Mouse (Mus musculus): ENCODE results near the gene Lrsam1.
A peak's percentile ranks its signal among the peaks of the same experiment; 100 is the strongest.

The Lrsam1 gene

GRCm38 (mm10) chr2:32923551-32924250, 37.7 kb downstream of the Lrsam1 start:
- DNase-seq, result no peak

GRCm38 (mm10) chr2:32922564-32922963, 38.9 kb downstream of the Lrsam1 start:
- DNase-seq, result no peak

DNA sequence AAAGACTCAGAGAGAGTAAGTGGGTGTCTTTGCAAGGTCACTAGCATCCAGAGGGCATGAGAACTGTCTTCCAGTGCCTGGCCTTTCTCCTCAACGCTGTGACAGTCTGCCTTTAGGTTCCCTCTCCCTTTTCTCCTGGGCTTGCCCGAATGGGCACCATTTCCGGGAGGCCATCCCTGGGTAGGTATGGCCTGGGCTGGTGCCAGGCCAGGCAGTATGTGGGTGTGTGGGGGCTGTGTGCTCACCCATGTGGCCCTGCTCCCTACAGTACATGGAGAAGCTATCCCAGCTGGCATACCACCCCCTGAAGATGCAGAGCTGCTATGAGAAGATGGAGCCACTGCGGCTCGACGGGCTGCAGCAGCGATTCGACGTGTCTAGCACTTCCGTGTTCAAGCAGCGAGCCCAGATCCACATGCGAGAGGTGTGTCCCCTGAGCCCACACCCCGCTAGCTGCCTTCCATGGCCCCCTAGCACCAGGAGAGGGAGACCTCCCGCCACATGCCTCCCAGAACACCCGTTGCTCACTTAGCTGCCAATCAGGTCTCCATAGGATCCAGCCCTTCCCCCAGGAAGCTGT, 39.5 kb downstream of the Lrsam1 start:
- DNase-seq, result no peak

- no peak for DNase-seq
Observed at GRCm38 (mm10) chr2:32921235-32921634, 40.2 kb downstream of the Lrsam1 start.

GRCm38 (mm10) chr2:32918391-32918790, 43.0 kb downstream of the Lrsam1 start:
- no peak for DNase-seq

- peak; percentile 80 for DNase-seq
Observed at GRCm38 (mm10) chr2:32917526-32917925, 43.9 kb downstream of the Lrsam1 start.

- DNase-seq, result peak; percentile 37
Observed at GRCm38 (mm10) chr2:32914896-32915295, 46.5 kb downstream of the Lrsam1 start.

DNA sequence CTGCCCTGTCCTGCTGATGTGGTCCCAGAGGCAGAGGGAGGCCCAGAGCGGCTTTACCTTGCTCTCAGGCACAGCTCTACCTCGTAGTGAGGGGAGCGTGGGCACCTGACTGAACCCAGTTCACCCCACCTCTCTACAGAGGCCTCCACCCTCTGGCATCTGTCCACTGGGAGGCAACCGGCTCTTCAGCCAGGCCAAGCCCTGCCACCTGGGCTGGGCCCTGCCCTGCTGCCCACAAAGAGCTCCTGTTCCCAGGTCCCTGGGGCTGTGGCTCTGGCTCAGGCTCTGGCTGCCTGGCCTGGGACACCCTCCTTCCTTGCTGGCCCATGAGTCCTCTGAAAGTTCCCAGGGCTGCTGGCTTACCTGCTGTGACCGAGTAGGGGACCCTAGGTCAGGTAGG, 47.1 kb downstream of the Lrsam1 start:
- DNase-seq, result no peak

DNA sequence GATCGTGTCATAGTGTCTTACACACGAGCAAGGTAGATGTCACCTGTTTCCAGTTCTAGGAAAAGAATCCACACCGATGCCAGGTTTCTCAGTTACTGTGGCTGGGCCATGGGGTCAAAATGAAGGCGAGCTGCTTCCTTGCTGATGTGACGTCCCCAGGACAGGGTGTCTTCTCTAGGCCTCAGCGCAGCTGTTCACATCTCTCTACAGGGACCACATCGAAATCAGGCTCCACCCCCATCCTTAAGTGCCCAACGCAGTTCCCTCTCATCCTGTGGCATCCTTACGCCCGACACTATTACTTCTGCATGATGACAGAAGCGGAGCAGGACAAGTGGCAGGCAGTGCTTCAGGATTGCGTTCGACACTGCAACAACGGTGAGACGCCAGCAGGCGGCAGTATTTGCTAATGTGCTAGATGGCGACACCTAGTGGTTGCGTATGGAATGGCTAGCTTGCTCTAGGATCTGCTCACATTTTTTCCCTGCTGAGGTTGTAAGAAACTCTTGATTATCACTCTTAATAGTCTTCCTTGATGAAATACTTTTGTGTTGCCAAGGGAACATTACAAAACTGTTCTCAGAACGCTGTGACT, 49.1 kb downstream of the Lrsam1 start:
- DNase-seq, result peak; percentile 78

DNA sequence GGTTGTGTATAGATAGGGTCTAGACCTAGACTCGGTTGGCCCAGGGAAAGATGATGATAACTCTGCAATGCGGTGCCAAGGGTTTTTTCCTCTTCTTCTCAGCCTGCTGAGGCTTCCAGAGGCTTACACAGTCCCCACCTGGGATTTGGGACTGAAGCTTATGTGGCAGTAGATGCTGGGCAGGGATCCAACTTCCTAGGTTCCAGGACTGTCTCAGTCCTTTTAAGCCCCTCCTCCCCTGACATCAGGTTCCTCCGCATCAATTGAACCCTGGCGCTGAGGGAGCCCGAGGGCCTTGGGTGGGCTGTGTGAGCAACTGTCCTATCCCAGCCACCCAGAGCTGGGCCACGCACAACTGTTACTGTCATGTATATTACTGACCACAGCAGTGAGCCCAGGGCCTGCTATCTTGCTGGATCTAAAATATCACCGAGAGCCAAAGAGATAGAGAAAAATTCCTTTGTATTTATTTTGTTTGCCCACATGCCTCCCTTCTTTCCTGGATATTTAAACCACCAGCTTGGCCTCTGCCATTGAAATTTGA, 49.7 kb downstream of the Lrsam1 start:
- no peak for DNase-seq

- DNase-seq, result no peak
Observed at GRCm38 (mm10) chr2:32908796-32909195, 52.6 kb downstream of the Lrsam1 start.

DNA sequence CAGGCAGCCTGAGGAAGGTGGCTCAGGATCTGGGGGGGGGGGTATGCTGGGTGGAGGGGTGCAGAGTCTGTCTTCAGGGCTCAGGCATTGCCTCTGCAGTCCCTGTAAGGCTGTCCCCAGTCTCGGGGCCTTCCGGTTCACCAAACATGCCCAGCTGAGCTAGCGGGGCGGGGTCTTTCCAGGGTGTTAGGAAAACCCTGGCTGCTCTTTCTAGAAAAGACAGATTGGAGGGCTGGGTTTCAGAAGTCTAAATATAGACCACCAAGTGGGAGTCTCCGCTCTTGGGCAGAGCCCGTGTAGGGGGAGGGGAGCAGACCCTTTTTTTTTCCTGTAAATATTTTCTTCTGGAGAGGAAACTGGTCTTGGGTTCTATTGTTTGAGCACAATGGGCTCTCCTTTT, 53.1 kb downstream of the Lrsam1 start:
- DNase-seq, result peak; percentile 52

GRCm38 (mm10) chr2:32907442-32907841, 54.0 kb downstream of the Lrsam1 start:
- no peak for DNase-seq

- DNase-seq, result no peak
Observed at GRCm38 (mm10) chr2:32905297-32905696, 56.1 kb downstream of the Lrsam1 start.

- DNase-seq, result no peak
Observed at GRCm38 (mm10) chr2:32904637-32905036, 56.8 kb downstream of the Lrsam1 start.

DNA sequence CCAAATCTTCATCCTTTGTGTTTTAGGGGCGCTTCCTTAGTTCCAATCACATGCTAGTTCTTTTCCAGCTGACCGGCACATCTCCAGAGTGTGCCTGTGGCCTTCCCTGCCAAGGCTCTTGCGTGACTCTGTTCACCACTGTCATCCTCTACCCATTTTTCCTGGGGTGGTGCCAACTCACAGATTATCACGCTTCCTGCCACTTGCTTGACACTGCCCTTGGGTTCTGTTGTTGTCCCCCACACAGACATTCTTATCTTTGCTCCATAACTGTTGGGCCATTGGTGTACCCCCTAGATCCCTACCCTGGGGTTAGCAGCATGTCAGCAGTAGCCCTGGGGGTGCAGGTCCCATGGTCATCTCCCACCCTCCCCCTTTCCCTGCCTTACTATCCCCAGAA, 57.9 kb downstream of the Lrsam1 start:
- DNase-seq, result no peak

GRCm38 (mm10) chr2:32902126-32902525, 59.3 kb downstream of the Lrsam1 start:
- no peak for DNase-seq

DNA sequence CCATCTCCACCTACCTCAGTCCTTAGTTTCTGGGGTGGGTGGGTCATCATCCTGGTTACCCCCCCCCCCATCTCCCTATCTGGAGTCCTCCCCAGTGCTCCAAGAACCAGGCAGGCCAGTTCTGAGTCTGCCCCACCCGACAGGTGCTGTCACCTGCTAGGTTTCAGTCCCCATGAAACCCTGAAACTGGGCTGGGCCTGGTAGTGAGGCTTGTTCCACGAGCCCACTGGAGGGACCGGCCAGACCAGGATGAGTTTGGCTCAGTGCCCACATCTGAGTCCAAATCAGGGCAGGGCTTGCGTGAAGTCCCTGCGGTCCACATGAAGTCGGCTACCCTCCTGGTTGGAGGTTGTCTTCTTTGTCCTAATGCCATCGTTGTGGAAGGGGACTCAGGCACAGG, 62.4 kb downstream of the Lrsam1 start:
- no peak for DNase-seq

DNA sequence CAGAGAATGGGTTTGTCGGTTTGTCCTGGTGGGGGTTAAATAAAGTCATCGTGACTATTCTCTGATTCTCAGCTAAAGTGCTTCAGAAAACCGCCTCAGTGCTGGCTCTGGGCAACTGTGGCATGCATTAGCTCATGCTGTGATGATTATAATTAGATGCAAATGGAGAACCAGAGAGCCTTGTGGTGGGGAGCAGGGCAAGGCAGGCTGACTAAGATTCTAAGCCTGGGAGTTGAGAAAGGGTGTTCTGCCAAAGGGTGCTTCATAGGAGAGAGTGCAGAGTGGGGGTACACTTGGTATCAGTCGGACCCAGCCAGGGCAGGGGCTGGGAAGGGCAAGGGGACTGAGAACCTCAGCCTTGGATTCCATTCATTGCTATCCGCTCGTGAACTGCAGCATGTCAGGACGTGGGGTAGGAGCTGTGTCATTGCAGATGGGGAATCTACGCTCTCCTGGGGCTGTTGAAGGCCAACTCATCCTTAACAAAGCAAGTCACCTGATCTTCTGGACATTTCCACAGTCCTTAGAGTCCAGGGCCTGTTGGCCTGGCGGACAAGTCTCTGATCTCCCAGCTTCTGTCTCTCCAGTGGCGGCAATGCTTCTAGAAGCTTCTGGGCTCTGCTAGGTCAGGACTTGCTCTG, 64.8 kb downstream of the Lrsam1 start:
- peak; percentile 57 for DNase-seq

DNA sequence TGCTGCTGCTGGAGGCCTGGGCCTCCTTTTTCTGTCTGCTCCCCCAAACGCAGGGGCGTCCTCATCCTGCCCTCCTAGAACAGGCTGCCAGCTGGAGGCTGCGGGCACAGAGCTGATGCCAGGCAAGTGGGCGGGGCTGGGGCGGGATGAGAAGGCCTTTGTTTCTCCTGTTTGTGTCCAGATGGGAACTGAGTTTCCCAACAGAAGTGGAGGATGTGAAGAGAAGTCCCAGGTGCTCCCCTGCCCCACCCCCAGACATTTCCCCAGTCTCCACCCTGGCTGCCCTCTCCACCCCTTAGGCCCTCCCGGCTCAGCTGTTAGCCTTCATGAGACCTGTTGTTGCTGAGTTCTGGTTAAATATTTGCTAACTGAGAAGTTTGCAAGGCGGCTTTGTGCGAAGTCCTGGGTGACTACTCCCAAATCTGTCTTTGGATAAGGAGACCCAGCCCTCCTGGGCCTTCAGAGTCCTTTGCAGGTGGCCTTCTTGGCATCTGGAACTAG, 65.8 kb downstream of the Lrsam1 start:
- no peak for DNase-seq

GRCm38 (mm10) chr2:32894097-32894496, 67.3 kb downstream of the Lrsam1 start:
- no peak for DNase-seq

DNA sequence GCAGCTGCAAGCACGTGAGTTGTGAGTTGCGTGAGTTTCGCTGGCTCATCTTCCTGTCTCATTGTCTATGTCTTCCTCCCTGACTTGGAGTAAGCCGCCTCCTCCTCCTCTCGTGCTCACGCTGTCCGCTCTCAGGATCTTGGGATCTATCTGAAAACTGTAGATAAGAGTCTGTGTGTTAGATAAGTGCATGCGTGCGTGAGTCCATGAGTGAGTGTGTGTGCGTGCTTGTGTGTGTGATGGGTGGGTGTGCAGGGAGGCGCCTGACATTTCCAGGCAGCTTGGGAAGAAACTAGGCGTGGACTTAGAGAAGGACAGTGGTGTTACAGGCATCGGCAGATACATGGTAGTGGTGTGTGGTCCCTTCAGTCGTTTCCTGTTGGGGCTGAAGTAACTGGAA, 68.9 kb downstream of the Lrsam1 start:
- no peak for DNase-seq

DNA sequence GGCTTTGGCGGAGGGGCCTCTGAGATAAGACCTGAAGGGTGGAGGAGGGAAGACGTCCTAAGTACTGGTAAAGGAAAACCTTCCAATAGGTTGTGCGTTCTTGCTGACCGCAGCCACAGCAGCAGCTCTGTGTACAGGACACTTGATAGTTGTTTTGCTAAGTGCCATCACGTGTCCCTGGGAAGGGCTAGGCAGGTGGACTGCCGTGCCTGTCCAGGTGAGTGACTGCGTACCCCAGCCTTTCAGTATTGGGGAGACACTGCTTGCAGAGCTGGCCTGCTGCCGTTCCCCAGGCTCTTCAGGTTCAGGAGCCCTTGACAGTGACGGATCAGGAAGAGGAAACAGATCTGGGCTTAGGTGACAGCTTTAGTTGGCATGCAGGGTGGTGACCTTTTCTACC, 70.1 kb downstream of the Lrsam1 start:
- DNase-seq, result no peak

- no peak for DNase-seq
Observed at GRCm38 (mm10) chr2:32890280-32890679, 71.1 kb downstream of the Lrsam1 start.
